Mouse (Mus musculus) lung, embryonic 15.5 days (tissue): ENCODE measurements around the gene Adam23. TPM values are rescaled to one million over a fixed set of nuclear protein-coding genes. Genes with fewer than 3 reads are reported as not detected.
"Not testable (repeated sequence)": the region's sequence is repeated elsewhere in the genome, so short reads cannot be mapped to it uniquely, and the experiment has no call there.

Experiments used
- ATAC-seq: fragments of 200-750 bp; cut with Nextera tagmentation; 2 replicates; pipeline ENCODE4 v1.8.0; 2017; ENCODE audit warnings: moderate number of reproducible peaks, borderline replicate concordance; ENCODE audit not compliant: low FRiP score, low TSS enrichment; ENCODE audit errors: extremely low read depth
- H3K27ac ChIP-seq: fragments of 300-500 bp; sonication (generic); 2 replicates; pipeline ENCODE4 v1.5.1; 2015; ENCODE audit warnings: moderate library complexity, mild to moderate bottlenecking, inconsistent platforms
- H3K27me3 ChIP-seq: fragments of 300-500 bp; sonication (generic); 2 replicates; pipeline ENCODE4 v1.6.1; 2015; ENCODE audit warnings: inconsistent platforms
- H3K36me3 ChIP-seq: fragments of 300-500 bp; sonication (generic); 2 replicates; pipeline ENCODE4 v1.6.1; 2015; ENCODE audit warnings: inconsistent platforms
- H3K4me1 ChIP-seq: fragments of 300-500 bp; sonication (generic); 2 replicates; pipeline ENCODE4 v1.6.1; 2015; ENCODE audit warnings: inconsistent platforms
- H3K4me2 ChIP-seq: fragments of 300-500 bp; sonication (generic); 2 replicates; pipeline ENCODE4 v1.6.1; 2015; ENCODE audit warnings: inconsistent platforms, mild to moderate bottlenecking, moderate library complexity
- H3K4me3 ChIP-seq: fragments of 300-500 bp; sonication (generic); 2 replicates; pipeline ENCODE4 v1.5.1; 2015; ENCODE audit warnings: mild to moderate bottlenecking, inconsistent platforms
- H3K9ac ChIP-seq: fragments of 300-500 bp; sonication (generic); 2 replicates; pipeline ENCODE4 v1.6.1; 2015; ENCODE audit warnings: inconsistent platforms
- H3K9me3 ChIP-seq: fragments of 300-500 bp; sonication (generic); 2 replicates; pipeline ENCODE4 v1.6.1; 2016; ENCODE audit warnings: inconsistent platforms
- WGBS: fragments of 180-500 bp; shearing (Covaris S2); methylation state at CpG from one replicate; pipeline ENCODE4 v1.1.7; 2015; 5-methylcytosine and 5-hydroxymethylcytosine counted together
- polyA plus RNA-seq: library from polyadenylated mRNA; unstranded; fragments of >200 nt; fragmentation: Nextera tagmentation; extraction: Ambion mirVana; gene quantifications from 2 replicates; pipeline ENCODE4 v1.2.1, GENCODE M21; 2015

The Adam23 gene
- polyA plus RNA-seq, 1 experiment from 2014 or later: 0.77 TPM

DNA sequence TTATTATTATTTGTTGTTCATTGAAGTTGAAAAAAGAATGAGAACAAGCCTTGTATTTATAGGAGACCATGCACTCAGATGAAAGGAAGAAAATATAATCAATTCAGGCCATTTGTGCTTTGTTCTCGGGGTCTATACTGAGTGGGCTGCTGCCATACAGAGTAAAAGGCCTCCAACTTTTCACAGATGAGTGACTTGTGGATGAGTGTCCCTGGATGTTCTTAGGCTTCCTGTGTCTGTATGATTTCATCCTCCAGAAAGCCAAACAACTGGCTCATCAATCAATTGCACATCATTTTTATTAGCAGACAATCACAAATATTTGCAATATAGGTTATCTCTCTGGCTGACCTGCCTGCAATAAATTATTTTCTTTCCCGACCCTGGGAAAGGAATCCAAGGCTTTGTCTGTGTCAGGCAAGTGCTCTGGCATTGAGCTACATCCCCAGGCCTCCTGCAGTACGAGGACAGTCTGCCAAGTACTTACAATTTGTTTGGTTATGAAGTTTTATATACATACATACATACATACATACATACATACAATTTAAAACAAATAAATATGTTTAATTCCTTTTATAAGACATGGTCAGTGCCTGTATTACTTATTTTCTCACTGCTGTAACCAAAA, 158.3 kb downstream of the Adam23 start:
- WGBS: 21% methylated on average over 3 of the region's 3 CpGs
- H3K4me3 ChIP-seq: no peak overlapping the region
- no peak overlapping the region for H3K27ac ChIP-seq
- no peaks in the 10 kb centered on the region; the same call in 1 of the 2 replicates for H3K27me3 ChIP-seq
- no peak overlapping the region for H3K9ac ChIP-seq
- no peak overlapping the region for H3K4me2 ChIP-seq
- no peaks in the 10 kb centered on the region for H3K36me3 ChIP-seq
- ATAC-seq: peak; percentile 74; the same call in 1 of the 2 replicates
- peaks cover 3% of the 10 kb centered on the region; the same call in 1 of the 2 replicates for H3K4me1 ChIP-seq
- no peaks in the 10 kb centered on the region for H3K9me3 ChIP-seq

DNA sequence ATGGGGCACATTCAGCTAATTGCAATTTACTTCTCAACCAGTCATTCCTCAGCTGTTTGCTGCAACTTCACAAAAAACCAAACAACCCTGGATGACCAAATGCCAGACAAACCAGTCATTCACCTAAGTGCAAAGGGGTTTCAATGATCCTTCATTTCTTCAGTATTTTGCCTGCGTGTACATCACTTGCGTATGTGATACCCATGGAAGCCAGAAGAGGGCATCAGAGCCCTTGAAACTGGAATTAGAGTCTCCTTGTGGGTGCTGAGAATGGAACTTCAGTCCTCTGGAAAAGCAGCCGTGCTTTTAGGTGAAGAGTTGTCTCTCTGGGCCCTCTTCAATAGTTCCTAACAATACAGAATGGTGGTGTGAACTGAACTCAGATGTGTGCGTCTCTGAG, 163.9 kb downstream of the Adam23 start:
- no peak overlapping the region for H3K4me2 ChIP-seq
- no peak overlapping the region for H3K27ac ChIP-seq
- no peak overlapping the region for H3K4me3 ChIP-seq
- WGBS: 93% methylated on average over 4 of the region's 4 CpGs
- peaks cover 4% of the 10 kb centered on the region; the same call in 1 of the 2 replicates for H3K27me3 ChIP-seq
- H3K36me3 ChIP-seq: no peaks in the 10 kb centered on the region
- no peaks in the 10 kb centered on the region for H3K9me3 ChIP-seq
- no peak overlapping the region for H3K9ac ChIP-seq
- peaks cover under 1% of the 10 kb centered on the region; the same call in 1 of the 2 replicates for H3K4me1 ChIP-seq
- no peak for ATAC-seq

DNA sequence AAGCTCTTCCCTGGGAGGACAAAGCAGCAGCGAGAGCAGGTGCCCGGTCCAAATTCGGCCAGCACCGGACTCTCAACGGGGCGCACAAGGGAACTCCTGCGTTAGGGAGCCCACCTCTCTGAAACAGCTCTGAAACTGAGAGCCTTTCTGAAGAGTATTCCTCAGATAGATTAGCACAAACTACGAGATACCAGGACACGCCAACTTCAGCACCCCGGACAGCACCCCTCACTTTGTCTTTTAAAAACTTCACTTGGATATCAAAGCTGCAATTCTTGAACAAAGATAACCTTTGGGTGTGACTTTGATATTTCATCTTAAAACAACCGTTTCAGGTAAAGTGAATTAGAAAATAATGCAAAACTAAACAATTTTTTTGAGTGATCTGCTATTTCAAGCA, 168.9 kb downstream of the Adam23 start:
- Histone ChIP-seq H3K4me1 (no peaks in the 10 kb centered on the region), H3K27ac (no peak overlapping the region), H3K27me3 (0 out of 2 replicates have a peak, but pooled peaks cover 4% of the 10 kb centered on the region), H3K9me3 (no peaks in the 10 kb centered on the region), H3K9ac (no peak overlapping the region), H3K4me2 (no peak overlapping the region), H3K36me3 (no peaks in the 10 kb centered on the region), H3K4me3 (no peak overlapping the region)
- no peak for ATAC-seq
- WGBS: 1% methylated on average over 11 of the region's 11 CpGs

DNA sequence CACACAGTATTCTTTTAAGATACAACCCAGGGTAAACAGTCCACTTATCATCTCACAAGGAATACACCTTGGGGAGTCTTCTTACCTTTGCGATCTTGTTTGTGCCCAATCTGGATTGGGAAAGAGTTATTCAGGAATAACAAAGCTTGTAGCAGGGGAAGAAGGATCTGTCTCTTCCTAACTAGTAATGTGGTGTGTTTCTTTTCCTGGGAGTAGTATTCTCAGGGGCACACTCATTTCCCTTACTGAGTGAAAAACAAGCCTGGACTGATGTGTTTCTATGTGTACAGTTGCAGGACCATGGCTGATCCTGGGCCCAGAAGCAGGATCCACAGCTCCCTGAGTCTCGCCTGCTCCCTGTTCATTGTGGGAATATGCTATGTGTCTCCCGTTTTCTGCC, 170.0 kb downstream of the Adam23 start, which contains the start of gene Gm39653:
TSS of gene Gm39653 (plus strand) at position 301 of the 400 bp plus-strand sequence.
- H3K4me3 ChIP-seq: no peak within 1 kb of the TSS
- no peak within 1 kb of the TSS for H3K9ac ChIP-seq
- no peaks in the 10 kb centered on the region for H3K36me3 ChIP-seq
- H3K4me2 ChIP-seq: no peak within 1 kb of the TSS
- 0 out of 2 replicates have a peak, but pooled peaks cover 4% of the 10 kb centered on the region for H3K27me3 ChIP-seq
- 68% methylated on average over 3 of the region's 3 CpGs for WGBS
- no peak for ATAC-seq
- no peak within 1 kb of the TSS for H3K27ac ChIP-seq
- H3K4me1 ChIP-seq: no peaks in the 10 kb centered on the region
- no peaks in the 10 kb centered on the region for H3K9me3 ChIP-seq

DNA sequence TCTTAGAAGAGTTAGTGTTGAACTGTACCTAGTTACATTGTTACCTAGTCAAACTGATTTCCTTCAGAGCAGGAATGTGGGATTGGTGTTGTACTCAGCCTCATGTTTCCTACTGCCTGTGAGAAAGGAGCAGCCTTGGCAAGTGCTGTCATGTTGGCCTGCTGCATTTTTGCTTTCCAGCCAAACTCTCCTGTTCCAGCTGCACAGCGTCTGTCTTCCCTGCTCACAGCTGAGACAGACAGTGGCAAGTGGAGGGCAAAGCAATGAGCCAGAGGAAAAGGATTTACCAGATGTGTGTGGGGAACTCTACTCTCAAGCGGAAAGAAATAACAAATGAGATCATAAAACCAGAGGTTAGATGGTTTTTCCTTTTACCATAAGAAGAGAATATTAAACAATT, 182.5 kb downstream of the Adam23 start:
- H3K27ac ChIP-seq: no peak overlapping the region
- H3K36me3 ChIP-seq: no peaks in the 10 kb centered on the region
- WGBS: 25% methylated on average over 2 of the region's 2 CpGs

DNA sequence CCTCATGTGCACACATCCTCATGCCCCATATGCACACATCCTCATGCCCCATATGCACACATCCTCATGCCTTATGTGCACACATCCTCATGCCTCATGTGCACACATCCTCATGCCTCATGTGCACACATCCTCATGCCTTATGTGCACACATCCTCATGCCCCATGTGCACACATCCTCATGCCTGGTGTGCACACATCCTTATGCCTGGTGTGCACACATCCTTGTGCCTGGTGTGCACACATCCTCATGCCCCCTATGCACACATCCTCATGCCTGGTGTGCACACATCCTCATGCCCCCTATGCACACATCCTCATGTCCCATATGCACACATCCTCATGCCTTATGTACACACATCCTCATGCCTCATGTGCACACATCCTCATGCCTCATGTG, 184.7 kb downstream of the Adam23 start:
- H3K27me3 ChIP-seq, H3K9me3 ChIP-seq, H3K4me2 ChIP-seq, H3K27ac ChIP-seq, H3K9ac ChIP-seq, H3K4me3 ChIP-seq, ATAC-seq, H3K4me1 ChIP-seq, H3K36me3 ChIP-seq: not testable (repeated sequence)

More for the DNA sequence above, 182.5 kb downstream of the Adam23 start:
- H3K27me3 ChIP-seq: no peaks in the 10 kb centered on the region
- H3K4me2 ChIP-seq: no peak overlapping the region
- H3K4me1 ChIP-seq: no peaks in the 10 kb centered on the region
- no peak overlapping the region for H3K4me3 ChIP-seq
- no peak overlapping the region for H3K9ac ChIP-seq
- no peaks in the 10 kb centered on the region for H3K9me3 ChIP-seq
- no peak for ATAC-seq

DNA sequence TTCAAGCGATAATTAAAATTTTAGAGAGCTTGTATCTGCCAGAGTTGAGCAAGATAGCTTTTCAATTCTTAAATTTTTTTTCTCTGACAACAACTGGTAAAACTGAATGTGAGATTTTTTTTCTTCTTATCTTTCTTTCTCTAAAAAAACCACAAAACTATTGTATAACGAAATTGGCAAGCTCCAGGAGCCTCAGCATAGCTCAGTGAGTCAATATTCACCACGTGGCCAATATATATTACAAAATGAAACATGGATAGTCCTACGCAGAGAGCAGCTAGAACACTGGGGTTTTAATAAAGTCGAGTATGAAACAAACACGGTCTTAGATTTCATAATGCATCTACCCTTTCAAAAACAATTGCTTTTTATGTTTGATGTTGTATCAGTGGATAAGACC, 194.2 kb downstream of the Adam23 start:
- WGBS: 64% methylated on average over 6 of the region's 6 CpGs
- H3K4me2 ChIP-seq: no peak overlapping the region
- no peak overlapping the region for H3K4me3 ChIP-seq
- no peak overlapping the region for H3K27ac ChIP-seq
- no peak for ATAC-seq
- H3K27me3 ChIP-seq: no peaks in the 10 kb centered on the region
- H3K9ac ChIP-seq: no peak overlapping the region
- H3K9me3 ChIP-seq: no peaks in the 10 kb centered on the region
- H3K36me3 ChIP-seq: no peaks in the 10 kb centered on the region
- no peaks in the 10 kb centered on the region for H3K4me1 ChIP-seq

Other genes with a start within 250 kb of the Adam23 start
- not detected in 2 replicates for gene Gpr1, start 231.3 kb upstream of the Adam23 start, polyA plus RNA-seq
- 5.0 and 7.9 TPM in 2 replicates for gene Zdbf2, start 172.6 kb upstream of the Adam23 start, polyA plus RNA-seq
- gene Gm39653, start 170.1 kb downstream of the Adam23 start, polyA plus RNA-seq: not detected in 2 replicates
- not detected in 2 replicates for gene Dytn, start 241.0 kb downstream of the Adam23 start, polyA plus RNA-seq